Mouse (Mus musculus): Measurements from ENCODE around the gene Twf1.

DNA sequence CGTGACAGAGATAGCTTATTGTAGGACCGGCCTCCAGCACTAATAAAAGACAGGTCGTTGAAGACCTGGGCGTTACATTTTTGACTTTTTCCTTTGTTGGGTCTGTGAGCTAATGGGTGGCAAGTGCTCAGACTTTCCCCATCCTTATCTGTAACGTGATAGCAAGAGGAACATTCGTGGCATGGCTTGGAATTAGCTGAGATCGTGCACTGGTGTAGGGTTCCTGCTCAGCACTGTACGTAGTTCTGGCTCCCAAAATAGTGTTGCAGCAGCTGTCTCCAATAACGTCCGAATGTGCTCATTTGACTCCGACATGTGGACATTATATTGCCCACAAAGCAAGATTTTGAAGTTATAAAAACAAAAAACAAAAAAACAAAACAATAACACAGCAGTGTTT is 44.8 kb upstream of the Twf1 start:
- TF ChIP-seq GATA1 (IDR thresholded peaks at IDR 0.05; ENCODE audit: borderline replicate concordance, low read length) (no peak), CTCF (IDR thresholded peaks at IDR 0.05; ENCODE audit: low read depth, low read length) (no peak), TAL1 (conservative IDR thresholded peaks at IDR 0.05; ENCODE audit: low read depth, low read length) (no peak), GATA2 (IDR thresholded peaks at IDR 0.05; ENCODE audit: borderline replicate concordance, low read depth, low read length) (no peak)
